Mouse (Mus musculus): ENCODE measurements around the gene Npc1l1. TPM values are rescaled to one million over a fixed set of nuclear protein-coding genes. Genes with fewer than 3 reads are reported as not detected.

The Npc1l1 gene
- polyA plus RNA-seq, 1 experiment from 2014 or later, result not detected

DNA sequence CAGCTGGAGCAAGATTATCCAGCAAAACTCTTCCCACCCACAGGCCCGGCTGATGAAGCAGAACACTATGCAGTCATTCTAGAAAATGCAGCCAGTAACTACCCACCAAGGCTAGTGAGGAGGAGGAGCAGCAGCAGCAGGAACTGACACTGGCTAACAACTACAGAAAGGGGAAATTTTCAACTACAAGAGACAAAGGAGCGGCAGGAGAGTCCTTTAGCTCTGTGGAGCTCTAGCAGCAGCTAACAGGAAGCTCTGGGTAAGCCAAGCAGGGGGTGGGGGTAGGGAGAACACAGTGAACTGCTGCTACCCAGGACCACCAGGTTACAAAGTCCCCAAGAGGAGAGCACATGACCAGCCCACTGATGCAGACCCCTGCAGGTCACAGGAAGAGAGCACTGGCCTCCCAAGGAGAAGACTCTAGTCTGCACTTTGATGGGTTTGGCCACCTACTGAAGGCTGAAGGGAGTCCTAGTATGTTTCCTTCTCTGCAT lies 51.2 kb downstream of the Npc1l1 start:
- 18% methylated on average over 2 of the region's 2 CpGs for WGBS (ENCODE audit: insufficient replicate concordance)
- Histone ChIP-seq H3K36me3 (ENCODE audit: control insufficient read depth, insufficient read depth, low read length) (no peaks in the 10 kb centered on the region), H3K27ac (ENCODE audit: low read depth, low read length) (peak overlapping the region; percentile 32), H3K27me3 (ENCODE audit: control insufficient read depth, insufficient read depth, low read length) (no peaks in the 10 kb centered on the region), H3K4me2 (no peak overlapping the region), H3K4me3 (ENCODE audit: low read depth, low read length) (no peak overlapping the region), H3K9me3 (replicated peaks; ENCODE audit: control insufficient read depth, low read length) (no peaks in the 10 kb centered on the region), H3K9ac (ENCODE audit: low read depth, low read length) (0 out of 2 replicates have a peak overlapping the region, but pooled peaks have one; percentile 12), H3K4me1 (ENCODE audit: control insufficient read depth, insufficient read depth, low read length) (peaks cover 33% of the 10 kb centered on the region)
- ATAC-seq (replicated peaks; ENCODE audit: insufficient number of reproducible peaks, low FRiP score, low TSS enrichment), result no peak

DNA sequence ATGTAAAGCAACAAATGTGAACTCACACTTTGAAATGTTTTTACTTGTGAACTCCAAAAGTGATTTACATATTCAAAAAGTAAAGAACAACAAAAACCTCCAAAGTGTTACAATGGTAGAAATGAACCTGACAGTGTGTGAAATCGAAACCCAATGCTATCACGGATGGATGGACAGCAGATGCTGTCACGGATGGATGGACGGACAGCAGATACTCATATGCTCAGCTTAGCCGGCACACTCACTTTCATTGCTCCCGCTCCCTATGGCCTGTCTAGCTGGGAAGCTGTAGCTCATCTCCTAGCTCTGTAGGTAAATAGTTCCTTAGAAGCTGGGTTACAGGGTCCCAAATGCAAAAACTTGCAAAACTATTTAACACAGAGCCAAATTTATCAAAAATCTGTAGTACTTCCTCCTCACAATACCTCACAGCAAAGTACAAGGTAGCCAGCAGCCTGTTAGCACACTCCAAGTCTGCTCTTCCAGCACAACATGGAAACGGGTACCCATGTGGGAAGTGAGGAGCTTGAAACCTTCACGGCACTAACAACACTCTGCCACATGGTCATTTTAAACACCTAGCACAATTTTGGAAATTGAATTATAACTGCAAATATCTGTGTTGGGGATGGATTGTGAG lies 52.0 kb downstream of the Npc1l1 start:
- Histone ChIP-seq H3K27me3 (ENCODE audit: control insufficient read depth, insufficient read depth, low read length) (no peaks in the 10 kb centered on the region), H3K4me1 (ENCODE audit: control insufficient read depth, insufficient read depth, low read length) (peaks cover 30% of the 10 kb centered on the region), H3K9me3 (replicated peaks; ENCODE audit: control insufficient read depth, low read length) (no peaks in the 10 kb centered on the region), H3K9ac (ENCODE audit: low read depth, low read length) (no peak overlapping the region), H3K36me3 (ENCODE audit: control insufficient read depth, insufficient read depth, low read length) (no peaks in the 10 kb centered on the region), H3K27ac (ENCODE audit: low read depth, low read length) (0 out of 2 replicates have a peak overlapping the region, but pooled peaks have one; percentile 32), H3K4me3 (ENCODE audit: low read depth, low read length) (no peak overlapping the region), H3K4me2 (no peak overlapping the region)
- ATAC-seq (replicated peaks; ENCODE audit: insufficient number of reproducible peaks, low FRiP score, low TSS enrichment), result no peak
- 81% methylated on average over 8 of the region's 8 CpGs for WGBS (ENCODE audit: insufficient replicate concordance)

DNA sequence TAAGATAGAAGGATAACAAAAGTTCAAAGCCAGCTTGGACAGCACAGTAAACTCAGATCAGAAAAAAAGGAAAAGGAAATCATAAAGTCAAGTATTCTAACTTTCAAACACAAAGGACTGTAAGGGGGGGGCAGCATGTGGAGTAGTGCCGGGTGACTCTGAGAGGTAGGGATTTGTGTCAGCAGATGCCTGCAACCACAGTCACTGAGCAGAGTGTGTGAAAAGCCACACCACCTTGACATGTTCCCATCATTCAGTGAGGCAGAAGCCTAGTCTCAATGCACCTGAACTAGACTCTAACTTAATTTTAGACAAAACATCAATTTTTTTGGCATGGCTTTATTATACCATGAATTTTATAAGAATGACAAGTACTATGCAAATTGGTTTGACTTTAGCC lies 54.4 kb downstream of the Npc1l1 start:
- no peaks in the 10 kb centered on the region for H3K9me3 ChIP-seq (replicated peaks; ENCODE audit: control insufficient read depth, low read length)
- no peak overlapping the region for H3K9ac ChIP-seq (ENCODE audit: low read depth, low read length)
- H3K4me1 ChIP-seq (ENCODE audit: control insufficient read depth, insufficient read depth, low read length), result peaks cover 30% of the 10 kb centered on the region
- ATAC-seq (replicated peaks; ENCODE audit: insufficient number of reproducible peaks, low FRiP score, low TSS enrichment), result no peak
- no peaks in the 10 kb centered on the region for H3K36me3 ChIP-seq (ENCODE audit: control insufficient read depth, insufficient read depth, low read length)
- H3K4me3 ChIP-seq (ENCODE audit: low read depth, low read length), result no peak overlapping the region
- WGBS (ENCODE audit: insufficient replicate concordance), result 44% methylated on average over 1 of the region's 1 CpGs
- no peak overlapping the region for H3K27ac ChIP-seq (ENCODE audit: low read depth, low read length)
- no peaks in the 10 kb centered on the region for H3K27me3 ChIP-seq (ENCODE audit: control insufficient read depth, insufficient read depth, low read length)
- H3K4me2 ChIP-seq, result no peak overlapping the region

DNA sequence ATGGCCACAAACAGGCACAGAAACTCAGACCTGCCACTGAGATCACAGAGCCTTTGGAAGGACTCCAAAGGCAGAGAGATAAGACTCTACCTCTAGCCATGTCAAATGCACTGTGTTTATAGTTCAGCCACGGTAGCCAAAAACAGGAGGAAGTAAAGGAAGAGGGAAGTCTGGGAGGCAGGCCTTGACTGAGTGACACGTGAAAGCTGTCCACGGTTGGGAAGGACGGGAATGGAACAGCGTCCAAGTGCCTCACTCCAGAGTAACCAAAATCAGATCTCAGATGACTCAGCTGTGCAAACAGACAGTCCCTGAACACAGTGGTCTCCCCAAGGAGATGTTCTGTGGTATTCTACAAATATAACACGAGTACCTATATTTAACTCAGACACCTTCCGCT lies 55.2 kb downstream of the Npc1l1 start:
- H3K9me3 ChIP-seq (replicated peaks; ENCODE audit: control insufficient read depth, low read length), result no peaks in the 10 kb centered on the region
- H3K4me1 ChIP-seq (ENCODE audit: control insufficient read depth, insufficient read depth, low read length), result peaks cover 27% of the 10 kb centered on the region
- H3K27ac ChIP-seq (ENCODE audit: low read depth, low read length), result peak overlapping the region; percentile 70
- 25% methylated on average over 7 of the region's 7 CpGs for WGBS (ENCODE audit: insufficient replicate concordance)
- H3K4me3 ChIP-seq (ENCODE audit: low read depth, low read length), result no peak overlapping the region
- H3K9ac ChIP-seq (ENCODE audit: low read depth, low read length), result no peak overlapping the region
- H3K4me2 ChIP-seq, result peak overlapping the region; percentile 11
- 0 out of 2 replicates have a peak, but pooled peaks have one; percentile 26 for ATAC-seq (replicated peaks; ENCODE audit: insufficient number of reproducible peaks, low FRiP score, low TSS enrichment)
- H3K36me3 ChIP-seq (ENCODE audit: control insufficient read depth, insufficient read depth, low read length), result no peaks in the 10 kb centered on the region
- H3K27me3 ChIP-seq (ENCODE audit: control insufficient read depth, insufficient read depth, low read length), result no peaks in the 10 kb centered on the region

DNA sequence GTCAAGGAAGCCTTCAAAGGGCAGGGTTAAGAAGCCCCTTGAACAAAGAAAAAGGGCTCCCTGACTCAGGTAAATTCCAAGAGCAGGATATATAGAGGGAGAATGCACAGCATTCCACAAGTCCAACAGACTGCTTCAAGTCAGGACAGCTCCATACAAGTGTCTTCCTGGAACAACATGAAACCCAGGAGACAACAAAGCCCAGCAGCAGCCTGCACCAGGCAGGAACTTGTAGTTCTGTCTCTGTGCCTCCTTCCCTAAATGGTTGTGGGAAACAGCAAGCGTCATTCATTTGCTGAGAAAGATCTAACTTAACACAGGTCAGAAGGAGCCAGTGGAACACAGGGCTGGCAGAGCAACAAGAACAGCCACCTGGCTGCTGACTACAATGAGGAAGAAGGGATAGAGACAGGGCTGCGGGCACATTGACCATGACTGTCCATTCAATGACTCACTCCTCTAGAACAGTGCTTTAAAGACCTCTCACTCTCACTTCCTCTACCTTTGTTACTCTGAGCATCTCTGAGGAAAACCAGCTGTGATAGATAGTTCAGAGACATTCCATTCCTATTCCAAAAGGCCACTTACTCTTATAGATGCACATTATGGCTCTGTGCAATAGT lies 60.8 kb downstream of the Npc1l1 start:
- Histone ChIP-seq H3K9ac (ENCODE audit: low read depth, low read length) (no peak overlapping the region), H3K36me3 (ENCODE audit: control insufficient read depth, insufficient read depth, low read length) (no peaks in the 10 kb centered on the region), H3K27ac (ENCODE audit: low read depth, low read length) (no peak overlapping the region; the same call in 1 of the 2 replicates), H3K4me3 (ENCODE audit: low read depth, low read length) (no peak overlapping the region), H3K27me3 (ENCODE audit: control insufficient read depth, insufficient read depth, low read length) (no peaks in the 10 kb centered on the region), H3K9me3 (replicated peaks; ENCODE audit: control insufficient read depth, low read length) (no peaks in the 10 kb centered on the region), H3K4me1 (ENCODE audit: control insufficient read depth, insufficient read depth, low read length) (peaks cover 6% of the 10 kb centered on the region; the same call in 1 of the 2 replicates), H3K4me2 (no peak overlapping the region)
- 68% methylated on average over 2 of the region's 2 CpGs for WGBS (ENCODE audit: insufficient replicate concordance)
- no peak; the same call in 1 of the 2 replicates for ATAC-seq (replicated peaks; ENCODE audit: insufficient number of reproducible peaks, low FRiP score, low TSS enrichment)

DNA sequence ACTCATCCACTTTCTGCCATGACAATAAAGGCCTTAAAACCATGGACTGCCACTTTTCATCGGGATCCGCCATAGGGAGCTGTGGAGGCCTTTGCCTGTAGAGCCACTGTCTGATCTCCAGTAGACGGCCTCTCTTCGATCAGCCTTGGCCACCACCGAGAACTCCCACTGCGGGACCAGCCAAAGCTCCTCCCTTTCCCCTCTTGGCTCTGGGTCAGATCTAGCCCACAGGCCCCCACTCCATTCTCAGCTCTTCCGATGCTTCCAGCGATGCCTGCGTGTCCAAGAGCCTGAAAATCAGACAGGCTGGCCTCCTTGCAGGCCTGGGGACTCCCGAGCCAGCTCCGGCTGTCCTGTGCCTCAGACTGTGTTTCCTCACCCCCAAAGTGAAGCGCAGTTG lies 63.6 kb downstream of the Npc1l1 start:
- Histone ChIP-seq H3K4me3 (ENCODE audit: low read depth, low read length) (no peak overlapping the region), H3K9me3 (replicated peaks; ENCODE audit: control insufficient read depth, low read length) (no peaks in the 10 kb centered on the region), H3K27me3 (ENCODE audit: control insufficient read depth, insufficient read depth, low read length) (no peaks in the 10 kb centered on the region), H3K27ac (ENCODE audit: low read depth, low read length) (no peak overlapping the region), H3K4me1 (ENCODE audit: control insufficient read depth, insufficient read depth, low read length) (peaks cover 10% of the 10 kb centered on the region; the same call in 1 of the 2 replicates), H3K9ac (ENCODE audit: low read depth, low read length) (no peak overlapping the region), H3K36me3 (ENCODE audit: control insufficient read depth, insufficient read depth, low read length) (no peaks in the 10 kb centered on the region), H3K4me2 (no peak overlapping the region)
- 93% methylated on average over 12 of the region's 12 CpGs for WGBS (ENCODE audit: insufficient replicate concordance)
- ATAC-seq (replicated peaks; ENCODE audit: insufficient number of reproducible peaks, low FRiP score, low TSS enrichment), result no peak

DNA sequence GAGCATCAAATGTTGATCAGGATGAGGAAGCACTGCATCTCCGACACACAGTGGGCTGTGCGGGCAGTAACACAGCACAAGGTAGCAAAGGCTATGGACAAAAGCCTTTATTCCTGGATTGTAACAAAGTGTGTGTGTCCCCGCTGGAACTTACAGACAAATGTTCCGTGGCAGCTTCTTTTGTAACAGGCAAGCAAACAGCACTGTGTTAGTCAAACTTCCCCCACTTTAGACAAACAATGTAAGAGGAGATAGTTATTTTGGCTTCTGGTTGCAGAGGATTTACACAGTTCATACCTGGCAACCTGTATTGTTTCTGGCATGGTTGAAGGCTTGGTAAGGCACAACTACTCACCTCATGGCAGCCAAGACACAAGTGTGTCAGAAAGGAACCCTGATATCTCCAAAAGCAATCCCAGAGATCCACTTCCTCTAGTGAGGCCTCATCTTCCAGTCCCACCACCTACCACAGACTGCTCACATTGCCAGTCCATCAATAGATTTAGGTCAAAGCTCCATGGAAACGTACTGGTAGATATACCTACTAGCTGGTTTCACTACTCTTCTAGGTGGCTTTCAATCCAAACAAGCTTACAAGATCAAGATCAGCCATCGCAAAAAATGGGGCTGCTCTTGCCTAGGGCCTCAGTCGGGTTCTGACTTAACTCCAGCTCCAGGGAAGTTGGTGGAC lies 64.4 kb downstream of the Npc1l1 start:
- no peak for ATAC-seq (replicated peaks; ENCODE audit: insufficient number of reproducible peaks, low FRiP score, low TSS enrichment)
- Histone ChIP-seq H3K27ac (ENCODE audit: low read depth, low read length) (no peak overlapping the region), H3K27me3 (ENCODE audit: control insufficient read depth, insufficient read depth, low read length) (no peaks in the 10 kb centered on the region), H3K36me3 (ENCODE audit: control insufficient read depth, insufficient read depth, low read length) (no peaks in the 10 kb centered on the region), H3K4me2 (no peak overlapping the region), H3K4me1 (ENCODE audit: control insufficient read depth, insufficient read depth, low read length) (peaks cover 16% of the 10 kb centered on the region), H3K9me3 (replicated peaks; ENCODE audit: control insufficient read depth, low read length) (no peaks in the 10 kb centered on the region), H3K9ac (ENCODE audit: low read depth, low read length) (no peak overlapping the region), H3K4me3 (ENCODE audit: low read depth, low read length) (no peak overlapping the region)
- WGBS (ENCODE audit: insufficient replicate concordance), result 91% methylated on average over 7 of the region's 7 CpGs

DNA sequence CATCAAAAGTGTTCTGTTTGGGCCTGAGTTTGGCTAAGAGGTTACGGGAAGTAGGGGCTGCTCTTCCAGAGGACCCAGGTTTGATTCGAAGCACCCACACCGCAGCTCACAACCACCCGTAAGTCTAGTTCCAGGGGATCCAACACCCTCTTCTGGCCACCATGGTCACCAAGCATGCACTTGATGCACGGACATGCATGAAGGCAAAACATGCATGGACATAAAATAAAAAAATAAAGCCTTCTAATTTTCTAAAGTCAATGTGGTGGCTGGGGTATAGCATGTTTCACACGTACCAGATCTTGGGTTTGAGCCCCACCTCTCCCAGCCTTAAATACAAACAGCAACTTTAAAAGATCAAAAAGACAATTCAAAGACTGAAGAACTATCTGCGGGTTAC lies 65.2 kb downstream of the Npc1l1 start:
- Histone ChIP-seq H3K27ac (ENCODE audit: low read depth, low read length) (no peak overlapping the region), H3K27me3 (ENCODE audit: control insufficient read depth, insufficient read depth, low read length) (no peaks in the 10 kb centered on the region), H3K4me1 (ENCODE audit: control insufficient read depth, insufficient read depth, low read length) (peaks cover 16% of the 10 kb centered on the region), H3K36me3 (ENCODE audit: control insufficient read depth, insufficient read depth, low read length) (no peaks in the 10 kb centered on the region), H3K4me3 (ENCODE audit: low read depth, low read length) (no peak overlapping the region), H3K9ac (ENCODE audit: low read depth, low read length) (no peak overlapping the region), H3K4me2 (no peak overlapping the region), H3K9me3 (replicated peaks; ENCODE audit: control insufficient read depth, low read length) (no peaks in the 10 kb centered on the region)
- 93% methylated on average over 7 of the region's 7 CpGs for WGBS (ENCODE audit: insufficient replicate concordance)
- ATAC-seq (replicated peaks; ENCODE audit: insufficient number of reproducible peaks, low FRiP score, low TSS enrichment), result no peak

Measured in heart, embryonic 11.5 days (tissue).